Mouse (Mus musculus) heart, adult 2 months (tissue): Measurements from ENCODE around the gene Tmem63b.

Experiments
- CTCF ChIP-seq: fragments of 200-600 bp; IDR thresholded peaks from 2 replicates; pipeline ENCODE4 v1.8.1; 2022; ENCODE audit warnings: antibody characterized with exemption, mild to moderate bottlenecking, moderate library complexity
- EP300 ChIP-seq: fragments of 200-500 bp; IDR thresholded peaks from 2 replicates; pipeline ENCODE4 v1.6.1; 2011; ENCODE audit warnings: low read depth, low read length, control low read depth; ENCODE audit not compliant: insufficient read depth
- POLR2A ChIP-seq: fragments of 200-500 bp; IDR thresholded peaks from 2 replicates; pipeline ENCODE4 v1.6.1; 2011; ENCODE audit warnings: mild to moderate bottlenecking, low read depth, low read length, control low read depth; ENCODE audit not compliant: insufficient read depth

GRCm38 (mm10) chr17:45642701-45643100 is 44.0 kb downstream of the Tmem63b start:
- TF ChIP-seq EP300 (0 out of 2 replicates have a peak, but pooled peaks have one; percentile 29), CTCF (peak; percentile 89), POLR2A (no peak)
